Mouse (Mus musculus): Measurements from ENCODE around the gene Scd2. TPM values are rescaled to one million over a fixed set of nuclear protein-coding genes. Genes with fewer than 3 reads are reported as not detected.

The Scd2 gene
- polyA plus RNA-seq, 1 experiment from 2014 or later: 205 TPM

DNA sequence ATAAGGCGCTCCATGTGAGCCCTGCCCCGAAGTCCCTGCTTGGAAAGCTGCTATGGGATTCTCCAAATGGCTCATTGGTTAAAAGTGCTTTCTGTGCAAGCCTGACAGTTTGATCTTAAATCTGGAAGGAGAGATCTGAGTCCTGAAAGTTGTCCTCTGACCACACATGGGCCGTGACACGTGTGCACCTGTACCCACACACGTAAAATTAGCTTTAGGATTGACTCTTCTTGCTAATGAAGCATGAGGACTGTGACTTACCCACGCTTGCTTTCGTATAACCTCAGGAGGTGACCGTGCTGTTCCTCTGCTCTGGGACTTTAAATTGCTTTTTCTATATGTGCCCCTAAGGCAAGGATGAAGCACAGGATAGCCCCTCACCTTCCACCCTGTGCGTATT lies 5.6 kb downstream of the Scd2 start:
- Histone ChIP-seq H3K4me3 (ENCODE audit: low read length) (peak overlapping the region; percentile 96; the same call in 1 of the 2 replicates), H3K27ac (ENCODE audit: low read depth, low read length) (no peak overlapping the region), H3K9me3 (ENCODE audit: control insufficient read depth, low read length) (no peaks in the 10 kb centered on the region), H3K4me2 (replicated peaks; ENCODE audit: low read depth, low read length) (peak overlapping the region; percentile 91), H3K27me3 (ENCODE audit: control insufficient read depth, insufficient read depth, low read length) (no peaks in the 10 kb centered on the region), H3K36me3 (ENCODE audit: control insufficient read depth, insufficient read depth, low read length) (peaks cover 91% of the 10 kb centered on the region), H3K9ac (ENCODE audit: low read depth, low read length) (no peak overlapping the region), H3K4me1 (ENCODE audit: control insufficient read depth, insufficient read depth, low read length) (peaks cover 53% of the 10 kb centered on the region)
- no peak for ATAC-seq (ENCODE audit: low FRiP score, low TSS enrichment)
- 84% methylated on average over 9 of the region's 9 CpGs for WGBS

DNA sequence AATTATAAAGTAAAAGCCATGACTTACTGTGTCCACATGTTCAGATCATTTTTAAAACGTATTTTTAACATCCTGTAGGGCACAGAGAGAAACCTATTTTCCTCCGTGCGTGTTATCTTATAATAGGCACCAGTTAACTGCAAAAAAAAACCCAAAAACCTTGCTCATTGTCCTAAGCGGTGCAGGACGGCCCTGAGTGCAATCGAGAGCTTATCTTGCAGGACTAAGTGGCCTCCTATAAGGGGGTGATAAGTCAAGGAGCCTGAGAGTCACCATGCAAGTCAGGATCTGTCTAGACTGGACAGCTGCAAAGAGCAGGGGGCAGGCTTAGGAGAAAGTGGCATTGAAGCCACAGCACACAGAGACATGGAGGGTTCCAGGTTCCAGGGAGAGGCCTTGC lies 6.4 kb downstream of the Scd2 start:
- 77% methylated on average over 6 of the region's 6 CpGs for WGBS
- H3K4me2 ChIP-seq (replicated peaks; ENCODE audit: low read depth, low read length): no peak overlapping the region
- no peak overlapping the region for H3K4me3 ChIP-seq (ENCODE audit: low read length)
- no peak for ATAC-seq (ENCODE audit: low FRiP score, low TSS enrichment)
- no peaks in the 10 kb centered on the region for H3K9me3 ChIP-seq (ENCODE audit: control insufficient read depth, low read length)
- no peak overlapping the region for H3K27ac ChIP-seq (ENCODE audit: low read depth, low read length)
- H3K4me1 ChIP-seq (ENCODE audit: control insufficient read depth, insufficient read depth, low read length): peaks cover 53% of the 10 kb centered on the region
- no peak overlapping the region for H3K9ac ChIP-seq (ENCODE audit: low read depth, low read length)
- H3K36me3 ChIP-seq (ENCODE audit: control insufficient read depth, insufficient read depth, low read length): peaks cover 98% of the 10 kb centered on the region
- no peaks in the 10 kb centered on the region for H3K27me3 ChIP-seq (ENCODE audit: control insufficient read depth, insufficient read depth, low read length)

- H3K27me3 ChIP-seq (ENCODE audit: control insufficient read depth, insufficient read depth, low read length): no peaks in the 10 kb centered on the region
- no peak for ATAC-seq (ENCODE audit: low FRiP score, low TSS enrichment)
- peaks cover 53% of the 10 kb centered on the region for H3K4me1 ChIP-seq (ENCODE audit: control insufficient read depth, insufficient read depth, low read length)
- WGBS: 81% methylated on average over 7 of the region's 7 CpGs
- H3K4me2 ChIP-seq (replicated peaks; ENCODE audit: low read depth, low read length): no peak overlapping the region
- peaks cover 98% of the 10 kb centered on the region for H3K36me3 ChIP-seq (ENCODE audit: control insufficient read depth, insufficient read depth, low read length)
- no peak overlapping the region for H3K9ac ChIP-seq (ENCODE audit: low read depth, low read length)
- no peaks in the 10 kb centered on the region for H3K9me3 ChIP-seq (ENCODE audit: control insufficient read depth, low read length)
- H3K27ac ChIP-seq (ENCODE audit: low read depth, low read length): no peak overlapping the region
- no peak overlapping the region for H3K4me3 ChIP-seq (ENCODE audit: low read length)
Observed at GRCm38 (mm10) chr19:44300520-44300919, 7.0 kb downstream of the Scd2 start.

GRCm38 (mm10) chr19:44301176-44301575 lies 7.7 kb downstream of the Scd2 start:
- Histone ChIP-seq H3K9me3 (ENCODE audit: control insufficient read depth, low read length) (no peaks in the 10 kb centered on the region), H3K36me3 (ENCODE audit: control insufficient read depth, insufficient read depth, low read length) (peaks cover 98% of the 10 kb centered on the region), H3K9ac (ENCODE audit: low read depth, low read length) (no peak overlapping the region), H3K4me1 (ENCODE audit: control insufficient read depth, insufficient read depth, low read length) (peaks cover 52% of the 10 kb centered on the region), H3K4me2 (replicated peaks; ENCODE audit: low read depth, low read length) (no peak overlapping the region), H3K4me3 (ENCODE audit: low read length) (no peak overlapping the region), H3K27ac (ENCODE audit: low read depth, low read length) (no peak overlapping the region), H3K27me3 (ENCODE audit: control insufficient read depth, insufficient read depth, low read length) (no peaks in the 10 kb centered on the region)
- ATAC-seq (ENCODE audit: low FRiP score, low TSS enrichment): no peak
- WGBS: 75% methylated on average over 16 of the region's 16 CpGs

GRCm38 (mm10) chr19:44301671-44302305 lies 8.3 kb downstream of the Scd2 start:
- no peaks in the 10 kb centered on the region for H3K9me3 ChIP-seq (ENCODE audit: control insufficient read depth, low read length)
- no peak overlapping the region for H3K9ac ChIP-seq (ENCODE audit: low read depth, low read length)
- H3K27me3 ChIP-seq (ENCODE audit: control insufficient read depth, insufficient read depth, low read length): no peaks in the 10 kb centered on the region
- no peak overlapping the region for H3K4me3 ChIP-seq (ENCODE audit: low read length)
- H3K36me3 ChIP-seq (ENCODE audit: control insufficient read depth, insufficient read depth, low read length): peaks cover 98% of the 10 kb centered on the region
- WGBS: 70% methylated on average over 9 of the region's 9 CpGs
- H3K4me2 ChIP-seq (replicated peaks; ENCODE audit: low read depth, low read length): no peak overlapping the region
- H3K4me1 ChIP-seq (ENCODE audit: control insufficient read depth, insufficient read depth, low read length): peaks cover 46% of the 10 kb centered on the region
- ATAC-seq (ENCODE audit: low FRiP score, low TSS enrichment): no peak
- H3K27ac ChIP-seq (ENCODE audit: low read depth, low read length): no peak overlapping the region

GRCm38 (mm10) chr19:44302901-44303300 lies 9.4 kb downstream of the Scd2 start:
- Histone ChIP-seq H3K9me3 (ENCODE audit: control insufficient read depth, low read length) (no peaks in the 10 kb centered on the region), H3K4me2 (replicated peaks; ENCODE audit: low read depth, low read length) (no peak overlapping the region), H3K36me3 (ENCODE audit: control insufficient read depth, insufficient read depth, low read length) (peaks cover 98% of the 10 kb centered on the region), H3K27me3 (ENCODE audit: control insufficient read depth, insufficient read depth, low read length) (no peaks in the 10 kb centered on the region), H3K9ac (ENCODE audit: low read depth, low read length) (no peak overlapping the region), H3K4me1 (ENCODE audit: control insufficient read depth, insufficient read depth, low read length) (peaks cover 35% of the 10 kb centered on the region), H3K4me3 (ENCODE audit: low read length) (no peak overlapping the region), H3K27ac (ENCODE audit: low read depth, low read length) (no peak overlapping the region)
- no peak for ATAC-seq (ENCODE audit: low FRiP score, low TSS enrichment)
- 82% methylated on average over 11 of the region's 11 CpGs for WGBS

GRCm38 (mm10) chr19:44303502-44303901 lies 10.0 kb downstream of the Scd2 start:
- Histone ChIP-seq H3K27me3 (ENCODE audit: control insufficient read depth, insufficient read depth, low read length) (no peaks in the 10 kb centered on the region), H3K4me2 (replicated peaks; ENCODE audit: low read depth, low read length) (no peak overlapping the region), H3K36me3 (ENCODE audit: control insufficient read depth, insufficient read depth, low read length) (peaks cover 98% of the 10 kb centered on the region), H3K27ac (ENCODE audit: low read depth, low read length) (no peak overlapping the region), H3K9me3 (ENCODE audit: control insufficient read depth, low read length) (no peaks in the 10 kb centered on the region), H3K9ac (ENCODE audit: low read depth, low read length) (no peak overlapping the region), H3K4me3 (ENCODE audit: low read length) (no peak overlapping the region), H3K4me1 (ENCODE audit: control insufficient read depth, insufficient read depth, low read length) (peaks cover 29% of the 10 kb centered on the region)
- 58% methylated on average over 8 of the region's 8 CpGs for WGBS
- no peak for ATAC-seq (ENCODE audit: low FRiP score, low TSS enrichment)

- Histone ChIP-seq H3K36me3 (ENCODE audit: control insufficient read depth, insufficient read depth, low read length) (peaks cover 90% of the 10 kb centered on the region), H3K4me2 (replicated peaks; ENCODE audit: low read depth, low read length) (no peak overlapping the region), H3K9ac (ENCODE audit: low read depth, low read length) (no peak overlapping the region), H3K27me3 (ENCODE audit: control insufficient read depth, insufficient read depth, low read length) (no peaks in the 10 kb centered on the region), H3K9me3 (ENCODE audit: control insufficient read depth, low read length) (no peaks in the 10 kb centered on the region), H3K27ac (ENCODE audit: low read depth, low read length) (no peak overlapping the region), H3K4me3 (ENCODE audit: low read length) (no peak overlapping the region), H3K4me1 (ENCODE audit: control insufficient read depth, insufficient read depth, low read length) (peaks cover 21% of the 10 kb centered on the region)
- WGBS: 86% methylated on average over 10 of the region's 10 CpGs
- ATAC-seq (ENCODE audit: low FRiP score, low TSS enrichment): no peak
Observed at GRCm38 (mm10) chr19:44304419-44304818, 10.9 kb downstream of the Scd2 start.

DNA sequence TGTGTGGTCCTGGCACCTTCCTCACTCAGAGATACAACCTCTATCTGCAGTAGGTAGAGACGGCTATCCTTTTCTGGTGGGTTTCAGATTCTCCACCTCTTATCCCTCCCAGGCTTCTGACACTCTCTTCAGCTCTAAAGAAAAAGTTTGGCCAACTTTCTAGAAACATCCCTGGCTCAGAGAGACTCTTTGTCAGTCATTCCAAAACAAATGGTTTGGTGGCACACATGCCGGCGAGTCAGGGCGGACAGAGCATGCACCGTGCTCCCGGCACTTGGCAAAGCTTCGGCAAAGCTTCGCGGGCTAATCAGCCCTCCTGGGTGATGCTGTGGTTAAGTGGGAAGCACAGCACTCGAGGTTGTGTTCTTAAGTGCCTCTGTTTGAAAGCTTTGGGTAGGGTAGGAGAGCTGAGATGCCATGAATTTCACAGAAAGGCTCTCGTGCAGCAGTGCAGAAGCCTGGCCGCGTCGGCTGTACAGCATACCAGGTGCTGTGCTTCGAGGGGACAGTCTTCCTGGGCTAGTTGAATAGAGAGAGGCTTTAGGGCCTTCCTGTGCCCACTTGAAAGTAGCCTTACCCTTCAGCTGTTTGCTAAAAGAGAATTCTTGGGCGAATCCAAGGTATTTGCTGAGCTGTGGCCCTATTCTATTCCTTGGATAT lies 11.5 kb downstream of the Scd2 start:
- Histone ChIP-seq H3K27me3 (ENCODE audit: control insufficient read depth, insufficient read depth, low read length) (no peaks in the 10 kb centered on the region), H3K27ac (ENCODE audit: low read depth, low read length) (no peak overlapping the region), H3K9ac (ENCODE audit: low read depth, low read length) (no peak overlapping the region), H3K36me3 (ENCODE audit: control insufficient read depth, insufficient read depth, low read length) (peaks cover 85% of the 10 kb centered on the region), H3K4me2 (replicated peaks; ENCODE audit: low read depth, low read length) (no peak overlapping the region), H3K4me1 (ENCODE audit: control insufficient read depth, insufficient read depth, low read length) (peaks cover 20% of the 10 kb centered on the region), H3K4me3 (ENCODE audit: low read length) (no peak overlapping the region), H3K9me3 (ENCODE audit: control insufficient read depth, low read length) (no peaks in the 10 kb centered on the region)
- no peak for ATAC-seq (ENCODE audit: low FRiP score, low TSS enrichment)
- WGBS: 89% methylated on average over 16 of the region's 16 CpGs

Data from kidney, embryonic 14.5 days (tissue).